Mouse (Mus musculus) layer of hippocampus, postnatal 14 days (tissue): Measurements from ENCODE around the gene 4933402D24Rik. TPM values are rescaled to one million over a fixed set of nuclear protein-coding genes. Genes with fewer than 3 reads are reported as not detected.

Source experiments
- DNase-seq, 2 experiments: peaks; one replicate each; pipeline ENCODE4 v3.0.0; 2021 to 2022; ENCODE audit warnings: low spot score in 2 of 2, mixed read lengths in 1 of 2
- long read RNA-seq, 2 experiments: library from polyadenylated mRNA; stranded (forward); transcript quantifications; one replicate each; pipeline ENCODE4 v2.0.0; 2021
- total RNA-seq, 2 experiments: library from RNA; stranded (reverse); gene quantifications; 2 replicates each; pipeline ENCODE4 v1.2.3; 2021

The 4933402D24Rik gene
- total RNA-seq: under 1 TPM in 1 of 2 experiments, not detected in 1; 0.25 TPM
- long read RNA-seq, experiment 1: 0 reads
- long read RNA-seq, experiment 2: 0 reads

DNA sequence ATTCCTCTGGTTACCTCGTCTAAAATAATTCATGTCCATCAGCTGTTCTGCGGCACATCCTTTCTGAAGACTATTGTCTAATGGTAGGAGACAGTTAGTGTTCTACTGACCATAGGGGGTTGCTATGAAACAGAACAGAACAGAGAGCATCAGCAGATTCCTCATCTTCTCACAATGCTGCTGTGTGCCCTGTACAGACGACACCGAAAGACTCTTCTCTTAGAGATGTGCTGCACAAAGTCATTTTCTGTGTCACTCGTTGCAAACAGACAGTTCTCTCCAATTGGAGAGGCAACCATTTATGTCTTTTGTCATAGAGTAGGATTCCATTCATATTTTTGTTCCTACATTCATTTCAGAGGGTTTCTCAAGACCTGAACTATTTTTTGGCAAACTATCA, at the start of gene 4933402D24Rik:
TSS of gene 4933402D24Rik (minus strand) at position 101 of the 400 bp plus-strand sequence.
- no peak for DNase-seq

DNA sequence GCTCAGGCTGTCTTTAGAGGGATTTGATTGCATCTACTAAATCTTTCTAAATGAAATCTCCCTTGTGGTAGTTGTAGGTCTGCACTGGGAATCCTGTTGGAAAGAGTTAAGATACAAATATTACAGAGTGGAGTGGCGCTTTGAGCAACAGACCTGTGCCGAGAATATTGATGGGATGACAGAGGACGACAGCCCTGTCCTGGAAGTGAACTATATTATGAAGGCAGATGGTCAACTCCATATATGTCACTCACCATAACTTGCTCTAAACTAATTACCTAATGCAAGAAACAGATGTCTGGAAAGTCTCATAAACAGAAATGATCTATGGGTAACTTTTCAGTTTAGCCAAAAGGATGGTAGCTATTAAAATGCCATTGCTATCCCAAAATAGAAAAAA, 39.5 kb upstream of the 4933402D24Rik start:
- DNase-seq: no peak

DNA sequence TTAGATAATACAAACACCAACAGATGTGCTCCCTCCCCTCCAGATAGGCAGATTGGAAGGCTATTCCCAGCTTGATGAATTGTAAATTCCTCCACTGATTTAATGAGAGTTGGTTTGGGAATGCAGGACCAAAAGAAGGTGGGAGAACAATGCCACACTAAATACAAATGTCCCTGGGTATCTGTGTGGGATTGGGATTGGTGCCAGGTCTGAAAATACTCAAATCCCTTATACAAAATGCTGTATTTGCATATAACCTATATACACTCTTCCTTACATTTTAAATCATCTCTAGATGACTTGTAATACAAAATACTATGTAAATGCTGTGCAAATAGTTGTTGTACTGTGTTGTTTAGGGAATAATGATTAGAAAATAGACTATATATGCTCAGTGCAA, 36.0 kb upstream of the 4933402D24Rik start:
- DNase-seq: no peak

DNA sequence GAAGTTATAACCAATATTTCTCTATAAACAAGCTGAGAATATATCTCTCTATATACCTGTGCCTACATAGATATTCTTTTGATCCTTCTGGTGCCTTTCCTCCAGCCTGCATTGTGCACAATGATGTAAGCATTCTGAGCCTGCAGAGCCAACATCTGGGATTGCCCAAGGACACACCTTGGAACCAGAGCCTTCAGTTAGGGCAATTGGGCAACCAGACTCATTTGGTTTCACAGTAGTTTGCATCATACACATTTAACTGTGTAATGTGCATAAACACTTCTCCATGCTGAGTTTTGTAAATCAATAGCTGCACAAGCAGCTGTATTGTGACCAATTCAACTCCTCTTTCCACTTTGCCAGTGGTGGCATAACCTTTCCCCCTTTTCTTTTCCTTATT, 25.3 kb upstream of the 4933402D24Rik start:
- DNase-seq: no peak

DNA sequence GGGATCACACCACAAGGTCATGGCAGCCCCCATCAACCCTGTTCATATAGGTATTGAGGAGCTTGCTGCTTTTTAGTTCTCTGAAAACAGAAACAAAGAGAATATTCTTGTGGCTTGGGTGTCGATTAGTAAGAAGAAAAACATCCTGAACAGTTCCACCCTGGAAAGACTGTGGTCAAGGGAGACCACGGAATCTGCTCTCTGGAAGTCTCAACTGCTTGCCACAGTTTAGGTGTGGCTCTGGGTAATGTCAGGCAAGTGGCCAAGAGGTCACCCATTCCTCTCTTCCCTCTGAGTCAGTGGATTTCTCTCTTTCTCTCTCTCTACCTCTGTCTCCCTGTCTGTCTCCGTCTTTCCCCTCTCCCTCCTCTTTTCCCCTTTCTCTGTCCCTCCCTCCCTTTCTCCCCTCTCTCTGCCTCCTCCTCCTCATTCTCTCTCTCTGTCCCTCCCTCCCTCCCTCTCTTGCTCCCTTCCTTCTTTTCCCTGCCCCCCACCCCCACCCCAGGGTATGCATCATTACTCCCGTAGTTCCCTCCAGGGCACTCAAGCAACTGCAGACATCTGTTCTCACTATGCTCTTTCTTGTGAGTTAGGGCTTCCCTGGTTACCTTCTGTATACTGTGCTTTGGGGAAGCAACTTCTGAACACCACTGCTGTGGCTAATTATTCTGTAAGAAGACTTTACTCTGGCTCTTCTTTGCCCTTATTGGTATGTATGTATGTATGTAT, 8.0 kb upstream of the 4933402D24Rik start:
- DNase-seq: no peak

DNA sequence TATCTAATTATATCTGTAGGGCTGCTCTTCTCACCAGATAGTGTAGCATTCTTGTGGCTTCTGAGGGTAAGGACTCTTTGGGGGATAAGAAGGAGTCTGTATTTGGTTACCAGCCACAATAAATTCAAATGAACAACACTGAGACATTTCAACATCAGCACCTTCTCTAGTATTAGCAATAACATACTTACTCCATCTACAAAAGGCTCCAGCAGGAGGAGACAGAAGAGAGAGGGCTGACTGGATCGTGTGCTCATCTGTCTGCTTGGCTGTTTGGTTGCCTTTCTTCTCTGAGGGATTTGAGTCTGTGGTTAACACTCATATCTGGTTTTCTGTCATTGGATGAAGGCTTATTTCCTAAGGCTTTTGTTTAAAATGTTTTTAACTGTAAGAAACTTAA, 7.3 kb upstream of the 4933402D24Rik start:
- DNase-seq: no peak

DNA sequence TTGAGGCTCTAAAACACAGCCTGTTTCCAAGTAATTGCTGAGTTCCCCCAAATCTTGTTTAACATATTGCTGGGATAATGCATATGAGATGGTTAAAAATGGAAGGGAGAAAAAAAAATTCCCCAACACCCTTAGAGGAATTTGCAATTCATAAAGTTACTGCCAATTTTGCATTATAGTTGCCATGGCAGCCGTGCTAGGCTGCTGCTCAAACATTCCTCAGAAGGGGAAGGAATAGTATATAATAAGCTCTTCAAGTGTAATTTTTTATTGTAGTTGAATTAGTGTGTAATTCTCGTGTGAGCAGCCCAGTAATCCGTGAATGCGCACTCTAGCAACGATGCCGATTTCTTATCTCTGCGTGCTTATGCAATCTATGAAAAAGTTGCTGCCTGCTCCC, 1.2 kb upstream of the 4933402D24Rik start:
- peak in 1 of 2 experiments; percentile 31 for DNase-seq

DNA sequence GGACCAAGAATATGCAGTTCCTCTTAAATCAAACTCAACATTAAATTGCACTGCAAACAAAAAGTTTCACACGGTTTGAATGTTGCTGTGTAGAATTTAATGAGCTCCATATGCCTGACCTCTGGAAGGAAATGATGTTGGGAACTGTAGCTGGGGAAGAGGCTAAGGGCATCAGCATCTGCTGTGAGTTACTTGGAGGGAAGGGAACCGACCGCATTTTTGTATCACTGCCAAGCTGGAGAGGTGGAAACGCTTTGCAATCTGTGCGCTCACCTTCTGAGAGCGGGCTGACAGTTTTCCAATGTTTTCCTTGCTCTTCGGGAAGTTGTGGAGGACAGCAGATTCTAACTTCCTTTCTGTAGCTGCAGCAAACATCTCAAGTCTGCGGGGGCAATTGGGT, 955 bp downstream of the 4933402D24Rik start:
- DNase-seq: no peak

DNA sequence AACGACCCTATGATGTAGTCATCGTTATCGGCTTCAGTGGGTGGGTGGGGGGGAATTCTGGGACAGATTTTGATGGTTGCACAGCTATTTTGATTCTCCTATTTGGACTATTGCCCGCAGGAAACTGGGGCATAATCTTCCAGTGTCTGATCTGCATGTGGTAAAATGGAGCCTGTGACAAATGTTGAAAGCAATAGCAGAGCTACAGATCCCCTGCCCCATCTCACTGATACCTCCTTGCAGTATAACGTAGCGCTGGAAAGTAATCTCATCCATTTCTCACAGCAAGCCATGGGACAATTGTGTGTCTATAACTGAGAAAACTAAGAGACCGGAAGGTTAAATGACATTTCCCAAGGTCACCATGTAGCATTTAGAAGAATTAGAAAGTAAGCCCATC, 4.7 kb downstream of the 4933402D24Rik start:
- DNase-seq: no peak

DNA sequence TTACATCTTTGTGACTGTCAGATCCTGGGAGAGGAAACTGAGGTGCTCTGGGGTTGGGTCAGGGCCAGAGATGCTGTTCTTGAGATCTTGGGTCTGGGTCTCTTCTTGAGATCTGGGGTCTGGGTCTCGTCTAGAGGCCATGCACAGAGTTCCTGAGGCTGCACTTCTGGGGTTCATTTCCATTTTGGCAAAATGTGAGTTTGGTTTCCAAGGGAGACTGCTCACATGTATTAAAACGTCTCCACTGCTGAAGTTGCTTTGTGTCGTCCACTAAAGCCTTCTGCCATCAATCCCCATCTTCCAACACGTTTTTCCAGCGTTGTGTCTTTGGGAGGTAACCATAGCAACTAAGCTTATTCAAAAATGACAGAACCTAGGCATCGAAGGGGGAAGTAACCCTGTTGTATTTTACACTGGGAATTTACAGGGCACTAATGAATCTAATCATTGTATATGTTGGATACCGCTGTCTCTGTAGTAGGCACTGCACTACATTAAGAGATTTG, 5.1 kb downstream of the 4933402D24Rik start:
- peak in 1 of 2 experiments; percentile 31 for DNase-seq

DNA sequence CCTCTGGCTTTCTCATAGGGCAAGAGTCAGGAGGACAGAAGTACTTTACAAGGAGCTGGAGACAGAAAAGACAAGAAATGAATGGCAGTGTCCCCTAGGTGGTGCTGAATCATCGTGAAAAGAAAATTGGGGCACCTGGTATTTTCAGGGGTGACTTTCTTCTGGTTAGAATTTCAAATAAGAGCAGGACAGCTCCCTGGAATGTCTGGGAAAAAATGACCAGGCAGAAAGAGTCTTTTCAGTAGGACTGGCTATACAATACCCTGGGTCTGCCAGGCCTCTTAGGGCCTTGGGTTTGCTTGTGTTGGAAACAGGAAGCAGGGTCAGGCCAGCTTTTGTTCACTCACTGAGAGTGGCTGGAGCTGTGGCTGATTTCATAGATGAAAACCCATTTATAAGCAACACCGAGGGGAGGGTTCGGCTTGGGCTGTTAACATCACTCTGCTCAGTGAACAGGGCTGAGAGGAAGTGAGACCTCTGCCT, 5.8 kb downstream of the 4933402D24Rik start:
- peak; percentile 59 to 78 for DNase-seq

DNA sequence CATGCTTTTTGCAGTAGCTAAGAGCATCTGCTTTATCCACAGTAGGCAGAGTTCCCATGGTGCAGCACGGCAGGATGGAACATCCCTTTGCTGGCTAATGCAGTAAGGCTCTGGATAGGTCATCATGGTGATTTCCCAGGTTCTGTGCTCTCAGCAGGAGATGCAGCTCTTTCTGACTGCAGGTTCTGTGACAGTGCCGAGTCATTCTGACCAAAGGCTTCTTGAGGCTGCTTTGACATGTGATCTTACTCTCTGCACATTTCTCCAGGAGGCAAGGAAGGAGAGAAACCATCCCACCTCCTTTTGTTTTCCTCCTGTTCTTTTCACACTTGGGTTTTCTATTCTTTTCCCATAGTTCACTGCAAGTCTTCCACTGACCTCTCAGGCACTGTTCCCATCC, 13.1 kb downstream of the 4933402D24Rik start:
- DNase-seq: no peak

DNA sequence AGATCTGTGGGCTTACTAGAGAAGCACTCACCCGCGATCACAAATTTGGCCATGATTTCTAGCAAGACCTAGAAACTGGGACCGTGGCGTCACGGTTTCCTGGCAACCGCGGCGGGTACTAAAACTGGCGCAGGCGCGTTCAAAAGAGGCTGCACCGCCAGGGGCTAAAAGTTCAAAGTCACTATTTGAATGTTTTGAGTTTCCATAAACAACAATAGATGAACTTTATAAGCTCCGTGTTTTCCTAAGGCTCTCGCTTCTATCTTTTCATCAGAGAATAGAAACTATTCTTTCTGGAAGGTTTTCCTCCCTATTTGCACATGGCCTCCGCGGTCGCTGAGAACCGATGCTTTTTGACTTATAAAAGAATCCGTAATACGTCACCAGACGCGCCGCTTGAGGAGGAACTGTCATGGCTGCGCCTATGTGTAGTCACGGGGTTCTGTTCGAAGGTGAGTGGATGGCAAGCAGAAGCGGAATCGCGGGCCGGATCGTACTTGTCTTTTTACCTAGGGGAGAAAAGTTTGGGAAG, 38.8 kb downstream of the 4933402D24Rik start, which contains the start of the genes Mdh1b and Fastkd2:
TSS of gene Mdh1b (minus strand) at position 79 of the 532 bp plus-strand sequence.
TSS of gene Fastkd2 (plus strand) at position 375 of the 532 bp plus-strand sequence.
- DNase-seq: peak; percentile 89 to 96

DNA sequence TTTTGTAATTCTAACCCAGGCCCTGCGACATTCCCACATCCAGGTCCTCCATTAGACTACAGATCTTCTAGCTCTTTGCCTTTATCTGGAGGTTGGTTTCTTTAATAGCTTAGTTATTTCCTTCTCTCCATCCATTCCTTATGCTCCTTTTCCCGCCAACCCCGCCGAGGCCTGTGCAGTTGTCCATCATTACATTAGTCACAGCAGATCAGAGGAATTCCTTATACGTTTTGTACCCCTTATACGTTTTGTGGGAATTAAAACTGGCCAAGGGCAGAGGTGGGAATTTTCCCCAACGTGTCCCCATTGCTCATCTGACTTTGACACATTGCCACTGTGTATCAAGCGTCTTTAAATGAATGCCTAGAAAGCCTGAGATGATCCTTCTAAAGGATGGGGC, 39.3 kb downstream of the 4933402D24Rik start:
- DNase-seq: no peak

DNA sequence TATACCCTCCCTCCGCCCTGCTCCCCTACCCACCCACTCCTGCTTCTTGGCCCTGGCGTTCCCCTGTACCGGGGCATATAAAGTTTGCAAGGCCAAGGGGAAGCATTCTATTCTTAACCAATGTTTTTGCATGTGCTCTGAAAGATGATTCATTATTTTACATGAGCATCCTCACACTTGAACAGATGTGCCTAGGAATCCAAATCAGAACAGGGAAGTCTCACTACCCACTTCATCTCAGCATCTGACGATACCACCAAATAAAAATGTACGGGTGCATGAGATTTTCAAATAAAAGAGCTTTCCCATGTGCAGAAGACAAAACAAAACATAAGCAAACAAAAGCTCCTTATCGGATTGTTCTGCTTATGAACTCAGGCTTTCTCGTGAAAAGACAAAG, 48.9 kb downstream of the 4933402D24Rik start:
- no peak for DNase-seq

DNA sequence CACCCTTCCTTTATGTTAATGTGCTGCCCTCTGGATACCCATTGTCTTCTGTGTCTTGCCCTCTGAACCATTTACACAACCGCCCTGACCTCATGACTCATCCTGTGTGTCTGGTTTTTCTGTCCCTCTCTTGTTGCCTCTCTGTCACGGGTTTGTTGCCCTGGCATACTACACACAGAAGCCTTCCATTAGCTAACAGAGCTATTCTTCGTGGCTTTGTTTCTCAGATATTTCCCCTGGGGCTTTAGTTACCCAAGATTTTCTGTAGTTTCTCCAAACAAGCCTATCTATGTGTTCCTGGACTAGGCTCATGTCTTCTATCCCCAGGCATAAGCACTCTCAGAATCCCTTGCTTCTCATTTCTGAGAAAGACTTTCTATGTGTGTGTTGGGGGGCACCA, 60.2 kb downstream of the 4933402D24Rik start:
- DNase-seq: no peak

DNA sequence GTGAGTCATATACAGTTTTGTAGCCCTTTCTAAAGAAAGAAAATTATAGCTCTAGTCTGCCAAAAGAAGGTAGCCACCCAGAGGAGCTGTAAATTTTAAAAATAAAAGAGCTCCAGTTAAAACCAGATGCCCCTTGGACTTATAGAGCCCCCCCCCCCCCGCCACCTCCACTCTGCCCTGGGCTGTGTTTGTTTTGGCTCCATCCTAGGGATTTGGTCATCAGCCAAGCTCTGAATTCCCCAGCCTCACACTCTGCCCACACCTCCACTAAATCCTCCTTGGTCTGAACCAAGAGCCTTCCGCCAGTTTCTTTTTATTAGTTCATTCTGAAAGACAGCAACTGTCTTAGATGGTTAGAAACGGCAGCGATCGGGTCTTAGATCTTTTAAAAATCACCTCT, 63.3 kb downstream of the 4933402D24Rik start:
- no peak for DNase-seq

Other genes with a start within 250 kb of the 4933402D24Rik start
- not detected for gene Gm39653, start 153.3 kb downstream of the 4933402D24Rik start, total RNA-seq
- gene Dytn, start 82.3 kb downstream of the 4933402D24Rik start, total RNA-seq: under 1 TPM in 1 of 2 experiments, not detected in 1; 0.21 TPM
- under 1 TPM; 0.29 to 0.92 TPM for gene Mdh1b, start 38.9 kb downstream of the 4933402D24Rik start, total RNA-seq
- gene Fastkd2, start 38.7 kb downstream of the 4933402D24Rik start, total RNA-seq: 10 to 100 TPM; 19.1 to 24.0 TPM